Mouse (Mus musculus) heart, adult 9 months (tissue): ENCODE data around the gene Tenm2.

ENCODE experiments used
- DNase-seq, 2 experiments: peaks; one replicate each; pipeline ENCODE4 v3.0.0; 2022; ENCODE audit warnings: low spot score in 2 of 2

The Tenm2 gene

DNA sequence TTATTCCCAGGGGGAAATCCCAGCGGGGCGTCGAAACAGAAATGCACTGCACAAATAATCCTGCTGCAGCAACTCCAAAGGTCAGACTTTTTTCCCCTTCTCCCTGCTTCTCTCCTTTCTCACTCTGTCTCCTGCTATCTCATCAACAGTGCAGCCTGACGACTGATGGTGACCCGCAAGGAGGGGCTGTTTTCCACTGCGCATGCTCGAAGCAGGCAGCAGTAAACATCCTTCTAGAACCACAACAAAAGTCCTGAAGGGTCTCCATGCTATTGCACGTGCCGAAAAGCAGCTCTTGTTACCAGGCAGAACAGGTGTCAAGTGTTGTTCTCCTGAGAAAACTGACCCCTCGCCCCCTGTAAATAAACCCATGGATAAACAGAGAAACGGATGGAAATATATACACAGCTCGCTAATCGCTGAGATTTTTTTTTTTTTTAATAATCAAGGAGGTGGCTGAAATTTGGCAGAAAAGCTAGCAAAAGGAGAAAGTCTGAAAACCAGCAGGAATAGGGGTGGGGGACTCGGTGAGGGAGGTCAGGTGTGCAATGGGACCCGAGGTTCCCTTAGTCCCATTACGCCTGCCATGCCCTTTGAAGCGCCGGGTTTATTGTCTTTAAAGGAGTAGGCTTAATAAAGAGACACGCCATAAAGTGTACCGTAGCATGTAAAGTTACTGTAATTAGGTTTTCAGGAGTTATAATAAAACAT is 958.4 kb downstream of the Tenm2 start:
- no peak for DNase-seq

DNA sequence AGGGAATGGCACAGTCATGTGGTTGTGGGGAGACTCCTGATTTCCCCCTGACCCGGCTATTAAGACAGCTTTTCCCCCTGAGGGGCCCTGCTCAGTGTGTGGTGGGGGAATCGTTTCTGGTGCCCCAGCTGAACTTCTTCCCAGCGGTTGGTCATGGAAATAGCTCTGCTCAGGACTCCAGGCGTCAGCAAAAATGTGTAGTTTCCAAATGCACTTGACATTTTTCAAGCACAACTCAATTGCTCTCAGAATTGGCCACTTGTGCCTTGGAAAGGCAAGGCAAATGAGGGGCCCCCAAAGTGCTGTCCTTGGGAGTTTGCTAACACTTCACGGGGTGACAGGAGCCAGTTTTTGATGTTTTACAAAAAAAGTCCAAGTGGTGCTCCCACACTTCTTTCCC is 959.7 kb downstream of the Tenm2 start:
- no peak for DNase-seq

DNA sequence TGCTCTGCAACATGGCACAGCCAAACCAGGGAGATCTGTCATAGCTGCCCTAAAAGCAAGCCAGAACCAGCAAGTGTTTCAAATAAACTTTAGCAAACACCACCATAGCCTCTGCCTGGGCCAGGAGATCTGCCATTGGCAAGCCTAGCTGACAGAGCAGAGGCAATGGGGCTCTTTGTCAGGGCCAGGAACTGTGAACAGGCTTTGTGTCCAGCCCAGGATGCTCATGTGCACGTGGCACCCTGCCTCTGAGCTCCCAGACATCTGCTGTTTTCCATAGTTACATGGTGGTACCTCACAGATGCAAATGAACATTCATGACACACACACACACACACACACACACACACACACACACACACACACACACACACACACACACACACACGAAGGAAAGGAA is 963.6 kb downstream of the Tenm2 start:
- no peak for DNase-seq

DNA sequence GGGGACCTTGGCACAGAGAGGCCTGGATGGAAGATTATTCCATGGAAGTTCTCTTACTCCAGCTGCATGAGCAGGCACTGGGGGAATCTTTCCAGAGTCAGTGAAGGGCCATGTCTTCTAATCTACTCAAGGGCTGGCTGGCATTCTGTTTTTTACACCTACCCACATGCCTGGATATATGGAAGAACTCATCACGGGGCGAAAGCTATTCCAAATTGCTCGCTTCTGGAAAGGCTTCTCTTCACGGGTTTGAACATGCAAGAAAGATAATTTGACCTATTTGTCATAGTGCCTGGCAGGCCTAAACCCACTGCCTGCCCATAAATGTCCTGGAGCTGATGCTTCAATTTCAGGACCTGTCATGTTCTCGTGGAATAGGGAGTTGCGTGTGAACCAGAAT is 965.8 kb downstream of the Tenm2 start:
- DNase-seq: no peak

DNA sequence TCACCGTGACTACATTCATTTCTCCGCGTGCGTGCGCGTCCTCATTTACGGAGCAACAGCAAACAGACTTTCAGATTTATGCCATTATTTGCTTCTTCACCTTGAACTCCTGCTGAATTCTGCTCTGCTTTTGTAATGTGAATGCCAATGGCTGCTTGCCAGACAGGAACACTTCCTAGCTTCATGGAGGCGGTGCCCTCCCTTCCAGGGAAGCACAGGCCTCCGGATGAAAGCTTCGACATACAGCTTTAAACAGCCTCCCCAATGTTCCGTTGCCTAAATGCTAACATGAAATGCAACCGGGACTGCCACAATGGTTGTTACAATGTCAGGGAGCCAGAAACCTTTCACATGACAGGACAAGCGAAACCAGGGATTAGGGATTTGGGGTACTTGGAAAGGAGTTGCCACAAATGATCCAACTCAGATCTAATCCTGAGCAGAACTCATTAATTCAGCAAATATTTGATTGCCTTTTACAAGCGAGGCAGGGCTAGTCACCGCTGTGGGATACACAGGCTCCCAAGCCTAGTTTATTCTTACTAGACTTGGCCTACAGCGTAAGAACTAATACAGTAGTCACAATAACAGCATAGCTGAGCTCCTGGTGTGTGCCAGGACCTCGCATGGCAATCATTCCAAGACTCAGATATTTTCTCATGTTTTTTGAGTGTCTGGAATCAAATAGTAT is 970.8 kb downstream of the Tenm2 start:
- DNase-seq: no peak

DNA sequence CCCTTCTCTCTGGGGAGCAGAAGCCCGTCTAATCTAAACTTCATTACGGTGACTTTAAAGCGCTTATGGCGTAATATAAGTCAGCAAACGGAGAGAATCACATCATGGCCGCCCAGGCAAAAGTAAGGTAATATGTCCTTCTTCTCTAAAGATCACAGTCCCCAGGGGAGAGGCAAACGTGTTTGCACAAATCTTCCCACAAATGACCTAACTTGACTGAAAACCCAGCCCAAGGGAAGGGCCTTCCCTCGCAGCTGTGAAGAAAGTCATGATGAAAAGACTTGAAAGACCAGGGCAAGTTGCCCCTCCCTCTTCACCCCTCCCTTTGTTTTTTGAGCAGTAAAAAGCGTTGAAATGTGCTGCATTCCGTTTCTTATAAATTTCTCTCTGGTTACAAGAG is 971.9 kb downstream of the Tenm2 start:
- no peak for DNase-seq

DNA sequence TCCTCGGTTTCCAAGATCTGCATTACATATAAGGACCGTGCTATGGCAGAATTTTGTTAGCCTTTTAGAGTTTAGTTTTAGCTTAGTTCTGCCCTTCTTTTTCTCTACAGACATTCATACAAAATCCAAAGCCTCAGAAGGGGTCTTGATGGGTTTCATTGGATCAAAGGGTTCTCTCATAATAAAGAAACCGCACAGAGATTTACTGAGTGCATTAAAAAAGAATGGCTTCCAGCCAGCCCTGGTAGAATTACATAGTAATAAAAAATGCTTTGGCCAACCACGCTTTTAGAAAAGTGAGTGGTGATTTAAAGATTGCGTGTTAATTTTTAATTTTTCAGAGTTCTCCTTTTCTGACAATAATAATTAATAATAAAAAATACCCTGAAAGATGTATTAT is 978.6 kb downstream of the Tenm2 start:
- no peak for DNase-seq

DNA sequence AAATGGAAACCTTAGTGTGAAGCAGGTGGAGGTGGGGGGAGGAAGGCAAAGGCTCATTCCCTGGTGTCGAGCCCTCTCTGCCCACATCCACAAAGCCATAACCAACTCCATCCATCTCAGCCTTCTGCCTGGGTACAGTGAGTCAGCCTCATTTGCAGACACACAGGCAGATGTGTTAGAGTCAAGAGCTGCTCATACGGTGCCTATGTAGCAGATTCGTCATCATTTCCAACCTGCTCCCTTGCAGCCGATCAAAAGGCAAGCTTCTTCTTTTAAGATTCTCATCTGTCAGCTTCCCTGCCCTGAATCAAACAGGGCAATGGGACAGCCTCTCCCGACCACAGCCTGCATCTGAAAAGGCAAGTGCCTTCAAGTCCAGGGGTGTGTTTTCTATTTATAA is 979.0 kb downstream of the Tenm2 start:
- no peak for DNase-seq

DNA sequence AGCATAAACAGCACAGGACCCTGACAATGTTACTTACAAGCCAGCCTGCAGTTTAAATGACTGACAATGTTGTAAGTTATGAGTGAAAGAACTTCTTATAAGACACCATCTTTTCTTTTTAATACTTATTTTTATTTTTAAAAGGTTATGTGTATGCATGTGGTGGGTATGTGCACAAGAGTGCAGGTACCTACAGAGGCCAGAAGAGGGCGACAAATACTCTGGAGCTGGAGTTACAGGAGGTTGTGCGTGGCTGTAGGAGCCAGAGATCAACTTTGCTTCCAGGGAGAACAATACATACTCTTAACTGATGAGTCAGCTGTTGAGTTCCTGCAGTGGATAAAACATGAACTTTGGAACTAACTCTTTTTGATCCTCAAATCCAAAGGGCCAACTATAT is 981.7 kb downstream of the Tenm2 start:
- no peak for DNase-seq

DNA sequence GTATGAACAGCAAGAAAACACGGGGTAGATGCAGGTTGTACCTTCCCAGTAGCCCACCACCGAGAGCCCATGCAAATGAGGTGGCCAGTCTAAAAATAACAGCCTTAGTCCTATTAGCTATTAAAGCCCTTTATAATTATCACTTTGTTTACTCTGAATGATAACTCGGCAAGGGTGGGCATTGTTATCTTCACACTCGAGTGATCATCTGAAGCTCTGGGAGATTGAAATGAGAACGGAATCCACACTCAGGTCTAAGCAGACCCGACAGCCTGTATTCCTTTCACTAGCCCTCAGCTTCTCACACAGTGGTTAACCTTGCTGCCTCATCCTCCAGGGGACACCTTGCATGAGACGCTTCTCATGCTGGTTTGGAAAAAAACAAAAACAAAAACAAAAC is 985.7 kb downstream of the Tenm2 start:
- DNase-seq: no peak

DNA sequence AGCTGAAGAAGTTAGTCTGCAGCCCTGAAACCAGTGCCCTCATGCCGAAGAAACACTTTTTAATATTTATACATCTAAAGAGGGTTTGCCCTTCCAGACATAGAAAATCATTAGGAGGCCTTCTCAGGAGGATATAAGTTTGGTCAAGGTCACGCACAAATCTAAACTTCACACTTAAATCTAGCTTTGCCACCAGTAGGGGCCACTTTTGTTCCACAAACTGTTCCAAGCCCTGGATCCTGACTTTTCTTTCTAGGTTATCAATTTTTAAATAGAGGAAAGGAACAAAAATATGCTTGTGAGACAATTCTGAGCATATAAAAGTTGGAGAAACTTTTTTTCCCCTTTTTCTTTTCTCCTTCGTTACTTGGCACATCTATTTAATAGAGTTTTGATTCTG is 989.6 kb downstream of the Tenm2 start:
- DNase-seq: no peak

DNA sequence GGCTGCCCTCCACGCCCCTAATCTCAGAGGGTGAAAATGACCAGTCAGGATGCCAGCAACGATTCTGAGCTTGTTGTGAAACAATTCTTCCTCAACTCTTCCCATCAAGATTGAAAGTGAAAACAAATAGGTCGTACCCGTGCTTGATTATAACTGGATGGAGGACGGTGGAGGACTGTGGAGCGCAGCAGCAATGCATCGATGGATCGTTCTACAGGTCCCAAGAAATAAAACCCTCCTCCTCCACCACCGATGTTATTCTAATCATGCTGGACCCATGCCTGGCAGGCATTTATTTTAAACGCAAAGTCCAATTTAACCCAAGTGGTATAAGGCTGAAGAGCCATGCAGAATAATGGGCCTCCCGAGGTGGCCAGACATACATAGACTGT is 991.3 kb downstream of the Tenm2 start:
- no peak for DNase-seq

DNA sequence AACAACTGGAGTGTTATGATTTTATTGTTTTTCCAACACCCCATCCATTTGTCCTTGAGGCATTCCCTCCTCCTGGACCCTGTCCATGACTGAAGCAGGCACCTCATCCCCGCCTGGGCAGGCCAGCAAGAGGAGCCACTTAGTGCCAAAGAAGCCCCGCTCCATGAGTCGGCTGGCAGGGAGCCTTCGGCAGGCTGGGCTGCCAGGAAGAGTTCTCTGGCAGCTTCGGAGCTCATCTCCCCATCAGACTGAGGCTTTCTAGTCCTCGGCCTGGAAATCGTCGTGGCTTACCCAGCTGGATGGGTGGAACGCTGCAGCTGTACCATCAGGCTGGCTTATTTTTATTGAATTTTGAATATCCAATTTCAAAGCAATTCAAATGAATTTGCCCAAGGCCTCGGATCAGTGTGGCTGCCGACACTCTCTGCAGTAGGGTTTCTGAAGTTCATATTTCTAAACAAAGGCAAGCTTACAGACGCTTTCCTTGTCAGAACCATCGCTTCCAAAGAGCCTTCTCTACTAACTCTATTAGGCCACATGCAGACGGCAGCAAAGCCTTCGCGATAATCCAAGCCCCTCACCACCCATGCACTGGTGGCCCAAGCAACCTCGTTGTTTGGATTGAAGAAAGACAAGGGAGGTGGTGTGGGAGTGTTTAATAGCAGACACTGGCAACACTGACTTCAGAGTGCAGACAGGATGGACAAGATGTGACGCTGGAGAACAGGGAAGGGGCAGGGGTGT is 991.8 kb downstream of the Tenm2 start:
- no peak for DNase-seq

DNA sequence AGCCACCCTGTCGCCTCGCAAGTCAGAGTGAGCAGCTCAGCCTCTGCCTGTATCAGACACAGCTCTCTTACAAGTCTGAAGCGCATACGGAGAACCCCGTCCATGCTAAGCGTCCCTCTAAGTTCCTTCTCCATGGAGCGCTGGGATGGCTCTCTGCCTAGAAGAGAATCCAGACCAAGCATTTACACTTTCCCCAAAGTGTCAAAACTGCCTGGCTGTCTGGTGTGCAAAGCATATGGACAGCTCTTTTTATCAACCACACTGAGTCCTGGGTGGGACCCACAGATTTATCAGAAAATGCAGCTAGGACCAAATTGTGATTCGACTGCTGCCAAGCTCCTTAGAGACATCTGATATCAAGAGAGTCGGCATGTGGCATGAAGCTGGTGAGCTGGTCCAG is 996.9 kb downstream of the Tenm2 start:
- no peak for DNase-seq

DNA sequence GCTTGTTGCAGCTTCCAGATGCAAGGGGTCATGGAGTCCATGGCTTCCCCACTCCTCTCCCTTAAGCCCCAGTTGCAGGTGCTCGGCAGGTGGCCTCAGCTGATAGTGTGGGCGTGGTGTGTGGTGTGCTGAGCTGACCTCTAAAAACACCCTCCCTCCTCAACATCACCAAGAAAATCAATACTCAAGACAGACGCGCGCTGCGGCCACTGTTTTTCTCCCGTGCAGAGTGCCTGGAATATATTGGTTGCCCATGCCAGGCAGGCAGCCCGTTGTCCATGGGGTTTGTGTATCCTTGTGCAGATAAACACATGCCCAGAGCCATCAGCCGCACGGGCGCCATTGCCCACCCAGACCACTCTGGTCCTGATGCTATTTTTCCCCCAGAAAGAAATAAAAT is 1007.1 kb downstream of the Tenm2 start:
- no peak for DNase-seq

DNA sequence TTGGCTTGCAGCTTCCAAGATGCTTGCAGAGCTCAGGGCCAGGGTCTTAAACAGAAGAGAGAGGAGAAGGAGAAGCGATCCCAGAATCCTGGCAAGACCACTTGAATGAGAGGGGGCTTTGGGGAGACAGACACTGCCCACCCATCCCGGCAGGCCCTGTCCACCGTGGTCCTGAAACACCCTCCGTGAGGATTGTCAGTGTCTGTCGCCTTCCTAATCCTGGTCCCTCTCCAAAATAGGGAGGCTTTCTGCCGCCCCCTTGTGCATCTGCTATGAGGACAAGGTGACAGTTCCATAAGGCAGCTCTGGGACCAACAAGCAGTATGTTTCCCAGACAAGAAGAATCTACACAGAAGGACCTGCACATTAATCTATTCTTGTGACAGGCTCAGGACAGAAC is 1007.6 kb downstream of the Tenm2 start:
- DNase-seq: no peak

DNA sequence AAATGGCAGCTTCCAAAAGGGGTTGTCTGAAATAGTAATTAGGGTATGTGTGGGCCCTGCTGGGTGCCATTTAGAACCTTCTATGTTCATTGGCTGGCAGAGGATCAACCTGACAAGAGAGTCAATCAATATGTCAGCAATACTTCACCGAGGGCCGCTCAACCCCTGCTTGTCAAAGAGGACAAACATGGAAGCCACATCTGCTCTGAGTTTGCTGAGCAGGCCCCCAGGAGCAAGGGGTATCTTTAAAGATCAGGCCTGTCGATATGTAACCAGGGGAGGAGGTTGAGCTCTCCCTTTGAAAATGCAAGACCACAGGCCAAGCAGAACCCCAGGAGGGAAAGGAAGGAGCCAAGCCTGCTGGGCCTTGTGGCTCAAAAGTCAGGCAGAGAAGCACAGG is 1009.7 kb downstream of the Tenm2 start:
- no peak for DNase-seq

DNA sequence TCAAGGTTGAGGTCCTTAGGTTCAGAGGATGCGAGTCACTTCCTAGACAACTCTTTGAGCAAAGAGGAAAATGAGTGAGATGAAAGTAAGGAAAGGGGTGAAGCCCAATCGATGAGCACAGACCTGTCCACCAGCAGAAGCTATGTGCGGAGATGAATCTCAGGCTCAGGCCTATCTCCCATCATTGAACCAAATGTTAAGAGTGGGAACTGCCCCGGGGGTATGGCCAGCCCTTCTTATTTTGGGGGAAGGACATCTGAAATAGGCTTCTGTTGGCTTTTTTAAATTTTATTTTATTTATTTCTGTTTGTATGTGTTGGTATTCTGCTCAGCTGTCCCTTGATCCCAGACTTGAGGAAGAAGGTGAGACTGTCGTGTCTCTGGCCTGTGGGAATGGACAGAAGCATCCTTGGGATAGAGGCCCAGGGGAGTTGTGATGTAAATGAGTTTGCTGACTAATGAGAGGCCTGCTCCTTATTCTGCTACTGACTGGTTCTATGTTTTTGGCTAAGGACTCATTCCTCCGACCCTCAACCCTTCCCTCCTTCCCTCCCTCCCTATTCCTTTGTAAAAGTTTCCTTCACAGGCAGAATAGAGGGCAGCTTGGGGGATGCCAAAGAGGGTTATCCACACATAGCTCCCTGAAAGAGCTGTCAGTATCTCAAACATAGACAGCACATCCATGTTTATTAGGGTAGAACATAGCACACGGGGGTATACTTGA is 1011.9 kb downstream of the Tenm2 start:
- no peak for DNase-seq

DNA sequence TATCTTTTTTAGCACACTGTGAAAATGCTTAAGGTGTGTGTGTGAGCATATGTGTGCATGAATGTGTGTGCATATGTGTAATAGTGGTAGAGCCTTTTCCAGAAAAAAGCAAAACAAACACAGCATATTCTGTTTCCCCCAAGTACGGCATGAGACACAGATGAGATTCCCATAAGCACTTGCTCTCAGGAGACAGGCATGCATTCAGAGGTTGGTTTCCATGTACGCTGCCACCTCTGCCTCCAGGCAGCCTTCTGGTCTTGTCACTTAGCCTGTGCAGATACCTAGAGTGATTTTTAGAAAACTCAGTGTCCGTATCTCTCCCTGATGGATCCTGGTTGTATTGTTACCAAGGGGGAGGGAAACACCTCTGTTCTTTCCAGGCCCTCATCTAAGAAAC is 1013.7 kb downstream of the Tenm2 start:
- no peak for DNase-seq

DNA sequence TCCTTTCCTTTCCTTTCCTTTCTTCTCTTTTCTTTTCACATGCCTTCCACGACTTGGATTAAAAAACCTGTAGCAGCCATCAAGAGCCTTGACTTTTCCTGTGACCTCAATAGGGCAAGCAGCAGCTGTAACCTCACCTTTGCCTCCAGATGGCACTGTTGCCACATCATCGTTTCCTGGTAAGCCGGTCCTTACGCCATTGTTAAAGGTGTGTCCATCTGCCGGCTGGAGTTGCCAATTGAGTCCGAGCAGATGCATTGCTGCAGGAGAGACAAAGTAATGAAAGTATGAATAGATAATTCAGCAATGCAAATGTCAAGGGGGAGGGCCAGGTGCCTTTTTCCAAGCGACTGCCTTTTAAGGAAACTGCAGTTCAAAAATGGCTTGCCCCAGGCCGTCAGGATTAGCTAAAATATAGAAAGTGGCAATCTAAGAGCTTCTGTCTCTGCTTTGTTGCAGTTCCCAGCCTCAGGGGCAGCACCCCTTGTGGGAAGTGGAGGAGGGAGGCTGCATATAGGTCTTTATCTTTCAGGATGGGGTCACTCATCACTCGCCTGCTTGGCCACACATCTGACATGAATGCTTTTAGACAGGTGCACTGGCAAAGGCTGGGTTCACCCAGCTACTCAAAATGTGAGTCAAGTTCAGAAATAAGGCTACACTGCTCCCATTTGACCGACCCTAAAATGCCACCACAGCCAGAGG is 1014.3 kb downstream of the Tenm2 start:
- peak; percentile 35 to 55 for DNase-seq

DNA sequence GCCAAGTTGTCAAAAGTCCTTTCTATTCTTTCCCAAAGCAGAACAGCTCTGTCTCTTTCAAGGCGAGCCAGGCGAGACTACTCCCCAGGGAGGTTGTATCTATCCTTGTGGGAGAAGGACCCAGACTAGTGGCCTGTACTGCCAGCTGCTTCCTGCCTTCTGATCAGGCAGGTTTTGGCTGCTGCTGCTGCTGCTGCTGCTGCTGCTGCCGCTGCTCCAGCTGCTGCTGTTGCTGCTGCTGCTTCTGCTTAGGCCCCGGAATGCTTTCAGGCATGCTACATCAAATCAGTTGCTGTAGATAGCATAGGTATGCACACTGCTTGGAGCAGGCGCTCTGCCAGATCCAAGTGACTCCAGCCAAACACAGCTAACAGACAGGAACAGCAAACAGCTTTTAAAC is 1015.1 kb downstream of the Tenm2 start:
- DNase-seq: no peak

DNA sequence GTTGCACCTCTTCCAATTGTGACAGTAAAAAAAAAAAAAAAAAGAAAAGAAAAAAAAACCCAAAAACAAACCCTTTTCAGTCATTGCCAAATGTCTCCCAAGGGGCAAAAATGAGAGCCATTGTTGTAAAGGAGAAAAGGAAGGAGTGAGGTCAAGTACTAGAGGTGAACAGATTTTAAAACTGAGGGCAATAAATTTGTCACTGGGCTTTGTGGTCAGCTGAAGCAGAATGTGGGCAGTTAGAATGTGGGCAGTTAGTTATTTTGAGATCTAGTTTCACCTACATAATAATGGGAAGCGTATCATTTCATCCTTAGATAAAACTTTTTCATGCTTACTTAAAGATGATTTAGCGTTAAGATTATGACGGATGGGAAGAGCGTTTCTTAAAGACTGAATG is 1016.2 kb downstream of the Tenm2 start:
- no peak for DNase-seq
